Mouse (Mus musculus): Measurements from ENCODE around the gene Prkch.

- TF ChIP-seq CTCF (IDR thresholded peaks at IDR 0.05; ENCODE audit: low read depth), result no peak; the same call in 1 of the 2 replicates
- TF ChIP-seq EP300 (optimal IDR thresholded peaks at IDR 0.05), result no peak
These were observed 209.7 kb downstream of the Prkch start for GRCm38 (mm10) chr12:73794151-73794883.

Measured in stomach, postnatal 0 days (tissue).